Mouse (Mus musculus) CD8-positive naive resting alpha-beta T cell, adult 2 months (primary cell): ENCODE measurements around the gene Prtg.

Source experiments
- DNase-seq, 2 experiments: peaks; one replicate each; pipeline ENCODE4 v3.0.0; 2022; ENCODE audit warnings: low read depth in 2 of 2, low spot score in 2 of 2

The Prtg gene

GRCm38 (mm10) chr9:72806731-72807419, at the start of gene Prtg:
Gene Prtg, plus strand, starts transcription at chr9:72806874.
- DNase-seq: no peak

GRCm38 (mm10) chr9:72757143-72757542, 49.5 kb upstream of the Prtg start:
- no peak for DNase-seq

- no peak for DNase-seq
Observed at GRCm38 (mm10) chr9:72758705-72759131, 48.0 kb upstream of the Prtg start.

DNA sequence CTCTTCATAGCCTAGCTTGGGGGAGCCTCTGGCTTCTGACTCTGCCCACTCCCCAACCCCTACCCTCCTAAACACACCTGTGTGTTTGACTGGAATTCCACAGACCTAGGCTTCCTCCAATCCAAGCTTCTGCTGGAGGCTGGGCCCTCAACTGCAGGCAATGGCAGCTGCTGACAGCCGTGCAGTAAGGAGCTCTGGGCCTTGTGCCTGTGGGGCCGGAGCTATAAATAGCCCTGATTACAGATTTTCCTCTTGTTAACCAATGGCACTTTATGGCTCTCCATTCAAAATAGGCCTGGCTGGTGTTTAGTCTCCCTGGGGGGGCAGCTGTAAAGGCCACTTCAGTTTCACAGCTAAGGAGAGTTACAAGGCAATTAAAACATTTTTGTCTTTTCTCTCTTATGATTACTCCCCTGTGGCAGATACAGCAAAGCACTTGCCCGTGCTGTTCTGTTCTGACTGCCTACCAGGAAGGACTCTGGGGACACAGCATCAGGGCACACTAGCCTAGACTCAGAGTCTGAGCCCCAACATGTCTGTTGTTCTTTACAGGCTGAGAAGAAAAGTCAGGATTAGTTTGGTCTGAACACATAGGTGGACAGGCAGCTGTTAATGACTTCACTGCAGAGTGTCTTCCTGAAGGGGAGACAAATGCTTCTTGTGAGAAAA, 43.5 kb upstream of the Prtg start:
- DNase-seq: no peak

DNA sequence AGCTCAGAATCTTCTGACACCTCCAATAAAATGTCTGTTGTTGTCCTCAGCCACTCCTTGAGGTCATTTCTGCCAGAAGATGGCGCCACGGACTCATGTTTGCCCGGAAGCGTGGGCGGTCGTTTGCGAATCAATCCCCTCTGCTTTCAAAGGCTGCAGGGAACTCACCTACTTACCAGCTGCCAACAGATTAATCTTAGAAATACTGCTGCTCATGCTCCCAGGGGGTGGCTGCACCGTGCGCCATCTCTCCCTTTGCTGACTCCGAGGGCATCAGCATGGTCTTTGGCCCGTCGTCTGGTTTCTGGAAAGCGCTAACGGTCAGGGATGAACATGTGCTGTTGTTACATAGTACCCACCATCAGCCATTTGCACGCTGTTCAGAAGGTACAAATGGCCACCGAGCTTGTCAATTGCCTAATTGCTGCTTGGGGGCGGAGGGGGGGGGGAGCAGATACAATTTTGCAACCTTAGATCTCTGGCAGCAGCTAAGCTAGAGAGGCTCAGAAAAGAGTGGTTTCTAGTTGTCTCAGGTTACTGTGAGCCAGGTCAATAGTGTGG, 39.8 kb upstream of the Prtg start:
- DNase-seq: peak; percentile 81 to 87

DNA sequence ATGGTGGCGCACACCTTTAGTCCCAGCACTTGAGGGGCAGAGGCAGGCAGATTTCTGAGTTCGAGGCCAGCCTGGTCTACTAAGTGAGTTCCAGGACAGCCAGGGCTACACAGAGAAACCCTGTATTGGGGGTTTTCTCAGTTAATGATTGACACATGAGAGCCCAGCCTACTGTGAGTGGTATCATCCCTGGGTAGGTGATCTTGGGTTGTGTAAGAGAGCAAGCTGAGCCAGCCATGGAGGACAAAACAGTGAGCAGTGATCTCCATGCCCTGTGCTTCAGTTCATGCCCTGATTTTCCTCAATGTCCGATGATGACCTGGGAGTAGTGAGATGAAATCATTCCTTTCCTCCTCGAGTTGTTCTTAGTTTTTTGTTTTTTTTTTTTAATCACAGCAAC, 31.7 kb upstream of the Prtg start:
- DNase-seq: no peak

GRCm38 (mm10) chr9:72779004-72779403, 27.7 kb upstream of the Prtg start:
- DNase-seq: no peak

- no peak for DNase-seq
Observed at GRCm38 (mm10) chr9:72779733-72780132, 26.9 kb upstream of the Prtg start.

GRCm38 (mm10) chr9:72780694-72781093, 26.0 kb upstream of the Prtg start:
- no peak for DNase-seq

DNA sequence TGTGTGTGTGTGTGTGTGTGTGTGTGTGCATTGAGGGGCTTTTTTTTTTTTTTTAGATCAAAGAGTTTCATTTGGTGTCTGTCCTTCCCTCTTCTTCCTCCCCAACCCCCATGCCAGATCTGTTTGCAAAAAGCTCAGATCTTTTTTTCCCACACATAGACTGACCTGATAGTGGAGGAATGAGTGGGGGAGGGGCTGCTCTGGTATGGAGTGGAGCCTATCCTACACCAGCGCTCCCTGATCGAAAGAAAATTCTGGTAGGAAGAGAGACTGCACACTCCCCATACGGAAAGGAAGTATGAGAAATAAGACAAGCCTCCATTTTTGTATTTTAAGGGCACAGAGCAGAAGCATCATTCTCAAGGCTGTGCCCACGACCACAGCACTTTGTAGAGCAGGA, 25.2 kb upstream of the Prtg start:
- DNase-seq: no peak

DNA sequence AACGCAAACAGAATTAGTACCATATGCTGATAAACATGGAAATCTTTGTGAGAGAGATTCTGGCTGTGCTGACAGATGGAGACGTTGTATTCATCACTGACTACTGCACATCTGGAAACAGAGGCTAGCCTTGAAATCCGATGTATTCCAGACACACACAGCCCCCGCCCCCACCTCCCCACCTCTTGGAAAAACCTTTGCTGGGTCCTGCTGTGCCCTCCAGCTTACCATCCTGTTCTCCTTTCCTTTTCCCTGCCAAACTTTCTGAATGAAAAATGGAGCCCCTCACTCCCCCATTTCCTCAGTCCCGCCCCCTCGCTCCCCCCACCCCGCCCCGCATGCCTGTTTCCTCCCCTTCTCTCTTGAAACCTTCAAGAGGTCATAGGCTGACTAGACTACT, 24.6 kb upstream of the Prtg start:
- no peak for DNase-seq

DNA sequence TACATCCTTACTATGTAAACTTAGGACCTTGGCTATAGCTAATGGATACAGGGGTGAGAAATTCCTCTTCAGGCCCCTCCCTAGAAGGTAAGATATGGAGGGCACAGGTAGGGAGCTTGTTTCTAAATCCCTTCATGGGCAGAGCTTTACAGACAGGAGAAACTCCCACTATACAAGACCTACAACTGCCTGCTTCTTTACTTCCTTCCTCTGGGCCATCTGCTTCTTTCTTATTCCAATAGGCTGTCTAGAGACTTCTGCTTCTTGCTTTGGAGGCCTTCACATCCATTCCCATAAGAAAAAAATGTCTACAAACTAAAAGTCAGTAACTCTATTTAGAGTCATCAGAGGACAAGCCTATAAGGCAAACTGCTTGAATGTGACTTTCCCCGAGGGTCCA, 18.9 kb upstream of the Prtg start:
- no peak for DNase-seq

GRCm38 (mm10) chr9:72790530-72791212, 16.0 kb upstream of the Prtg start:
- no peak for DNase-seq

- no peak for DNase-seq
Observed at GRCm38 (mm10) chr9:72791213-72791582, 15.5 kb upstream of the Prtg start.

- DNase-seq: no peak
Observed at GRCm38 (mm10) chr9:72791681-72792080, 15.0 kb upstream of the Prtg start.

DNA sequence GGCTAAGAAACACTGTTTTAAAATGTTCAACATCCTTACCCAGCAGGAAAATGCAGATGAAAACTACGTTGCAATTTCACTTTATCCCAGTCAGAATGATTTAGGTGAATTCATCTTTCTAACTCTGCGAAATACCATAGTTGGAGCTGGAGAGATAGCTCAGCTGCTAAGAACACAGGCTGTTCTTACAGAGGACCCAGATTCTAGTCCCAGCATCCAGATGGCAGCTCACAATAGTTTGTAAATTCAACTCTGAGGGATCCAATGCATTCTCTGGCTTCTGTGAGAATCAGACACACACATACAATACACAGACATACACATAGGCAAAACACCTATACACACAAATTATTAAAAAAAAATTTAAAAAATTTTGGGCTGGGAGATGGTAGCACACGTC, 11.4 kb upstream of the Prtg start:
- no peak for DNase-seq

- peak; percentile 7 to 18 for DNase-seq
Observed at GRCm38 (mm10) chr9:72797136-72797621, 9.5 kb upstream of the Prtg start.

DNA sequence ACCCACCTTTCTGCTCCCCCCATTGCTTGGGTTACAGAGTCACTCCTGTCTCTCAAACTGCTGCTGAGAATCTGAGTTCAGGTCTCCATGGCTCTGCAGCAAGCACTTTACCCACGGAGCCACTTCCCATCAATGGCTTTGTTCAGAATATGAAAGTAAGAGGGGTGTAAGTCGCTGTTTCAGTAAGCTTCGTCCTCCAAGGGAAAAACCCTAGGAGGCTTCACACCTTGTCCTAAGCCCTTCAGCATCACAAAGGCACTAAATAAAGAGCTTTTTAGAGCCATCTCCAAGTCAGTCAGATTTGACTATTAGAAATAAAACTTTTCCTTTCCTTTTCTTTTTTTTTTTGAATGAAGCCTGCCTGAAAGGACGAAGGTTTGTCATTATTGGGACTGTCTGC, 3.4 kb upstream of the Prtg start:
- no peak for DNase-seq

DNA sequence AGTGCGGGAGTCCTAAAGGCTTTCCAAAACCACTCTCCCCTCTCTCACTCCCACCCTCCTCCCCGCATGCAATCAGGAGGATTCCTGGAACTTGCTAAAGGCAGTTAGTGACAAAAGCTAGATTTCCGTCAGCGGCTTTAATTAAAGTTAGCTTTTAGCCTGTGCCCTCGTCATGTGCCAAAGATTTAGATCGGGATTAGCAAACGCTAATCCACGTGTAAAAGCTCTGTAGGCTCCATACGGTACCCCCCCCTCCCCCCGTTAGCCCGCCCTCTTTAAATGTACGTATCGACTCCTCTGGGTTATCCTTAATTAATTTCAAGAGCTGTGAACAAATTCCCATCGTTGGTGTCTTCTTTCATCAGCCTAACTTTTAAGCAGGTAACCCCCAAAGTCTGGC, 528 bp upstream of the Prtg start:
- no peak for DNase-seq

DNA sequence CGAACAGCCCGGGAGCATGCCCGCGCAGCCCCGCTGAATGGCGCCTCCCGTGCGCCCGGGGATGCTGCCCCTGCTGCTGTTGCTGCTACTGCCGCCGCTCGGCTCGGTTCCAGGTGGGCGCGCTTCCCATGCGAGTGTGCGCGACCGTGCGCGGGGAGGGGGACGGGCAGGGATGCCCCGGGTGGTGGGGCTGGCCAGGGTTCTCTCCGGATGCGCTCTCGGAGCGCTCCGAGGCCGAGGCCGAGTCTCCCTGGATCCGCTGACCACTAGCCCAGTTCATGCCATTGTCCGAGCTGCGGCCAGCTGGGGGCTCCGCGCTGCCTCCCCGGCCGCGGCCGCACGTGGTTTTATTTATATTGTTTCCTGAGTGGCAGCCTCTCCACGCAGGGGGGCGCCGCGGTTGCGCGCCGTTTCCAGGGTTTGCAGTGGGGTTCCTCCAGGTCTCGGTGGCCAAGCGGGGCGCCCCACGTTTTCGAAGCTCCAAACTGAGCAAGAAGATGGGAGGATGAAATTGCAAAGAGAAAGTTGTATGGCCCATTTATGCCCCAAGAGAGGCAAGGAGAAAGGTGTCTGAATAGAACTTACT, 839 bp downstream of the Prtg start:
- DNase-seq: no peak

- DNase-seq: no peak
Observed at GRCm38 (mm10) chr9:72808176-72808575, 1.5 kb downstream of the Prtg start.

DNA sequence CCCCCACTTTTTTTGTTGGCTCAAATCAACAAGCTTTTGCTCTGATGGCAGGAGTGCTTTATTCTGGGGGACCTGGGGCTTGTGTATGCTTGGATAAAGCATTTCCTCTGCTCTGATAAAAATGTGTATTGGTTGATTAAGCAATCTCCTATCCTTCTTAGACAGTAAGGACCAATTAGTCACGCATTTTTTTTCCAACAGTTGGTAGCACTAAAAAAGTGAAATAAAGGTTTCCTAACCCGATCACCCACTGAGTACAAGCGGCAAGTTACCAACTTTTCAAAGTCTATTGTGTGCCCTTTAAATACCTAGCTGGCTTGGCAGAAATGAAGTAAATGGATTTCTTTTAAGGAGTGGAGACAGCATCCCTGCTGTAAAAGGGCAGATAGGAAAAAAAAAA, 1.9 kb downstream of the Prtg start:
- no peak for DNase-seq
